Mouse (Mus musculus): Measurements from ENCODE around the gene Col13a1. TPM values are rescaled to one million over a fixed set of nuclear protein-coding genes. Genes with fewer than 3 reads are reported as not detected.

Gene Col13a1
- polyA plus RNA-seq, 1 experiment from 2014 or later = 2.9 TPM

DNA sequence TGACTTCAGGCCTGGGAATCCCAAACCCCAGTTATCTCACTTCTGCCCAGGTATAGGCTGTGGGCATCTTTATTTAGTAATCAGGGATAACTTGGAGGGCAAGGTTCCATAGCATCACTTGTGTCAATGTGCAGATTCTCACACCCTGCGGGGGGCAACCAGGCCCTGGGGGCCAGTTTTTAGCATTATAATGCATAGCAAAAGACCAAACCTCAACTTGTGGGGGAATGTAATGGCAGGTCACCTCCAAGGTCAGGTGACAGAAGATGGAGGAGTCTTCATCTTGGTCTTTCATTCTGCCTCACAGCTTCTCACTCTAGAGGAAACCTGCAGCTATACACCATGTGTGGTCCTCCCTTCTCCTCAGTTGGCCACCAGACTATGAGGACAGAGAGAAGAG lies 20.9 kb upstream of the Col13a1 start:
- no peaks in the 10 kb centered on the region for H3K9me3 ChIP-seq
- no peak overlapping the region for H3K9ac ChIP-seq
- H3K27me3 ChIP-seq (replicated peaks) = no peaks in the 10 kb centered on the region
- H3K36me3 ChIP-seq = no peaks in the 10 kb centered on the region
- no peak overlapping the region for H3K4me3 ChIP-seq
- no peaks in the 10 kb centered on the region for H3K4me1 ChIP-seq
- WGBS = 72% methylated on average over 1 of the region's 1 CpGs
- no peak overlapping the region for H3K27ac ChIP-seq
- no peak overlapping the region for H3K4me2 ChIP-seq (replicated peaks)
- no peak for ATAC-seq (ENCODE audit: low FRiP score, low read depth)

DNA sequence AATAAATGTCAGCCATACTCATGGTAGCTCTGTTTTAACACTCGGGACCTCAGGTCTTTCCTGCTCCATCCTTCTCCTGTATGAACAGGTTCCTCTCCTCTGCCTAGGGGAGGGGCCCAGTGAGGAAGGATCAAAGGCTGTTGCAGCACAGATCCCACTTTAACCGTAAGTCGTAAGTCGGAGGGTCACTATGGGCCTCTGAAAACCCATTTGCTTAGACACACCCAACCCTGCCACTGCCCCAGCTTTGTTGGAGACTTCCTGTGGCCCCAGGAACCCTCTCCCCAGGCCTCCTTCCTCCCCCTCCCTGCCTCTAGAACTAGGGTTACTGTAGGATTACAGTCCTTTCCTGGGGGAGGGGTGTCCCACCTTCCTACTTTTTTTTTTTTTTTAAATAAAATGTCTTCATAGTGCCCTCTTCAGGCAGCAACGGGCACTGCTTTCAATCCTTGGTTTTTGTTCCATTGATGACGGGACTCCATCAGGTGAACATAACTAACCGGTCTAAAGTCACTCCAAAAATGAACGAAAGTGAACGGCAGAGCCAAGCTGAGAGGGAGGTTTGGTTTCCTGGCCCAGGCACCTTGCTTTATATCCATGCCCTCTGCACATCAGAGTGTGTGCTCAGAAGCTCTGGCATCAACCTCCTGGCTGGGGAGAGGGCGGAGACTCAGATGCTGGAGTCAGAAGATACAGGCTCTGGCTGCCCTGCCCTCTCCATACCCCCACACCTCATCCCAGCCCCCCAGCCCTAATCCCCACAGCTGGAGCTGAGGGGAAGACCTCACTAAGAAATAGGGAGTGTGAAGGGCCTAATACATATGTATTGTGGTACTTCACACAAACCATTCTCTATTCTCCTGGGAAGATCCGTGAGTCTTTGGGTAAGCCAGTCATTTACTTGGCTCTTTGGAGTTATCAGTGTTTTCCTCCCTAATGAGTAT lies 12.8 kb upstream of the Col13a1 start:
- no peak overlapping the region for H3K9ac ChIP-seq
- WGBS = 25% methylated on average over 11 of the region's 11 CpGs

DNA sequence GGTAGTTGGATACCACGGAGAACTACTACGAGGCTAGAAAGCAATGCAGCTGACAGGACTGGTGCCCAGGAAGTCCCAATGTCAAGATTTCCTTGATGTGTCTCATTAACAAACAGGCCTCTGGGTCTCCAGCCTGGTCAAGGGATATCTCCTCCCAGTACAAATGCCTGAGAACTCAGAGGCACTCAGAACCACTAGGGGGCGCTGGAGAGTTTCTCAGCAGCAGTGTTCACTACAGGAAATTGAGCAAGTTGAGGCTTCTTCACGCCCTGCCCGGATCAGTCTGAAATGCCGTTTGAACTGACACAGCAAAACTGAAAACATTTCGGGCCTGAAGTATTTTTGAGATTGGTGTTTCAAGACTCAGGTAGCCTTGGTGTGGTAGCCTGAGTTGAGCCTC lies 1.5 kb upstream of the Col13a1 start:
- peaks cover 22% of the 10 kb centered on the region for H3K4me1 ChIP-seq
- no peak overlapping the region for H3K9ac ChIP-seq
- H3K27ac ChIP-seq = no peak overlapping the region
- 0 out of 2 replicates have a peak, but pooled peaks cover 4% of the 10 kb centered on the region for H3K9me3 ChIP-seq
- no peak overlapping the region for H3K4me3 ChIP-seq
- peaks cover 58% of the 10 kb centered on the region for H3K27me3 ChIP-seq (replicated peaks)
- no peaks in the 10 kb centered on the region for H3K36me3 ChIP-seq
- 3% methylated on average over 7 of the region's 7 CpGs for WGBS
- H3K4me2 ChIP-seq (replicated peaks) = no peak overlapping the region
- peak; percentile 43; the same call in 1 of the 2 replicates for ATAC-seq (ENCODE audit: low FRiP score, low read depth)

More for the DNA sequence above, 12.8 kb upstream of the Col13a1 start:
- ATAC-seq (ENCODE audit: low FRiP score, low read depth) = no peak
- no peaks in the 10 kb centered on the region for H3K4me1 ChIP-seq
- no peak overlapping the region for H3K27ac ChIP-seq
- H3K27me3 ChIP-seq (replicated peaks) = no peaks in the 10 kb centered on the region; the same call in 1 of the 2 replicates
- H3K9me3 ChIP-seq = no peaks in the 10 kb centered on the region
- H3K4me2 ChIP-seq (replicated peaks) = no peak overlapping the region
- no peak overlapping the region for H3K4me3 ChIP-seq
- H3K36me3 ChIP-seq = no peaks in the 10 kb centered on the region

DNA sequence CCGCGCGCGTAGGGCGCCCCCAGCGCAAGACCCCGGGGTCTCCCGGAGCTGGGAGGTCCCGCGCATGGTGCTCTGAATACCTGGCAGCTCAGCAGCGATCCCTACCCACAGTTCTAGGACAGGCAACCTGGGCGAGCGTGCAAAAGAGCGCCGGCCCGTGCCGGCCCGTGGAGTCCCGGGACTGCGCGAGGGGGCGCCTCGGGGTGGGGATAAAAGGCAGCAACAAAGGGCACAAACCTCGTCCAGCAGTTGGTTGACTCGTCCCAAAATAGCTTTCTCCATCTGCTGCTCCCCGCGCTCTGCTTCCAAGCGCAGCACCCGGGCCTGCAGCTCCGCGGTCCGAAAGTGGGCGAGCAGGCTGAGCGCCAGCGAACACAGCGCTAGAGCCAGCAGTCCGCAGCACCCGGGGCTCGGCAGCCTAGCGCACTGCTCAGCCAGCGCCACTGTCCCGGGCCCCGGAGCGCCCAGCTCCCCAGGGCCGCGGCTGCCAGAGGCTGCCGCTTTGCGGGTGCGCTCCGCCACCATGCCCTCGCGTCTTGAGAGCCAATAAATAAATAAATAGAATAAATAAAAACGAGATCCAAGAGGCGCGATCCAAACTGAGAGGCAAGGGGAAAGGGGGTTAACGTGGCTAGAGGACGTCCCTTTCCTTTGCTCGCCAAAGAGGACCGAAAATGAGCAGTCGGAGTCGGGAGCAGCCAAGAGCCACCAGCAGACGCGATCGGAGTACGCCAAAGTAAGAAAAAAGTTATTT lies 619 bp downstream of the Col13a1 start:
- no peak overlapping the region for H3K27ac ChIP-seq
- no peak for ATAC-seq (ENCODE audit: low FRiP score, low read depth)
- H3K4me2 ChIP-seq (replicated peaks) = peak overlapping the region; percentile 78
- H3K9ac ChIP-seq = peak overlapping the region; percentile 51; the same call in 1 of the 2 replicates
- peak overlapping the region; percentile 38 for H3K4me3 ChIP-seq
- peaks cover 22% of the 10 kb centered on the region for H3K4me1 ChIP-seq
- peaks cover 67% of the 10 kb centered on the region for H3K27me3 ChIP-seq (replicated peaks)
- WGBS = under 1% methylated on average over 65 of the region's 65 CpGs
- H3K36me3 ChIP-seq = no peaks in the 10 kb centered on the region
- H3K9me3 ChIP-seq = no peaks in the 10 kb centered on the region

DNA sequence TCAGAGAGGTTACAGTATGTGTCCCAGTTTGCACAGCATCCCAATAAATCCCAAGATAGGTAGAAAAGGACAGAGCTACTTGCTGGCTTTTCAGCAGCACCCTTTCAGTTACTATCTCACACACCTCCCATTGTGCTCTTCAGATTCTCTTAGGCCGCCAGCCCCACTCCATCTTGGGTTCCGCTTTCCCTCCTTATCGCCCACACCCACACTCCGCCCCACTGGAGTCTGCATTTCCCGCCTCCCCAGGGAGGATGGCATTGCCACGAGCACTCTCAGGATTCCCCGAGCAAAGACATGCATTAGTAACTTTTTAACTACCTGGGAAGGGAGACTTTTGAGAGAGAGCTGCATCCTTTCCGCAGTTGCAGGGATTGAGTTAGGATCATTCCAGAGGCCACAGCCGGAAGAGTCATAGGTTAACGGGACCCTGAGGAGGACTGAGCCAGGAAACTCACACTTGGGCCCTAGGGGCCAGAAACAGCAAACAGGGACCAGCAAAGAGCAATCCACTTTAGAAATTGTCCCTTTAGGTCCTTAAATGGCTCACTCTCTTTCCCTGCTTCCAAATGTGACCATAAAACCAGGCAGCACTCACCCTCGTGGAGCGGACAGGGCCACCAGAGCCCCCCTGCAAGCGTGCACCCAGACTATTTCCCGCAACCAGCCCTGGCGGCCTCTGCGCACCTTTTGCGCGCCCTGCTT lies 1.4 kb downstream of the Col13a1 start:
- peaks cover 22% of the 10 kb centered on the region for H3K4me1 ChIP-seq
- no peaks in the 10 kb centered on the region for H3K36me3 ChIP-seq
- WGBS = 3% methylated on average over 18 of the region's 18 CpGs
- no peaks in the 10 kb centered on the region for H3K9me3 ChIP-seq
- H3K27me3 ChIP-seq (replicated peaks) = peaks cover 67% of the 10 kb centered on the region
- H3K4me3 ChIP-seq = peak overlapping the region; percentile 38
- peak overlapping the region; percentile 78 for H3K4me2 ChIP-seq (replicated peaks)
- H3K27ac ChIP-seq = no peak overlapping the region
- no peak for ATAC-seq (ENCODE audit: low FRiP score, low read depth)
- H3K9ac ChIP-seq = no peak overlapping the region

DNA sequence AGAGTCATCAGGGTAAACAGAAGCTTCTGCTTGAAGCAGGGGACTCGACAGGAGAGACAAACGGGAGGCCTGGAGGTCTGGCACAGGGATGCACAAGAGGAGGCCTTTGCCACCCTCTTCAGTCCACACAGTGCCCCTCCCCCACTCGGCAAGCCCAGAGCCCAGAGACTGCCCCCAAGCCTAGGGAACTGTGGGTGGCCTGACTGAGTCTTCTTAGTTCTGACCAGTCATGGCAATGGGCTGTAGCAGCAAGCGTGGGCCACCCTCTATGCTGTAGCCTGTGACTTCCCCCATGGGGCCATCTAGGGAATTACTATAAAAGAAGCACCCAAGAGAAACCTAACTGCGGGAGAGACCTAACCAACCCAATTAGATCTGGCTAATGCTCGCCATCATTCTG lies 1.9 kb downstream of the Col13a1 start:
- 5% methylated on average over 6 of the region's 6 CpGs for WGBS
- Histone ChIP-seq H3K36me3 (no peaks in the 10 kb centered on the region), H3K4me2 (replicated peaks) (no peak overlapping the region), H3K27ac (no peak overlapping the region), H3K9me3 (no peaks in the 10 kb centered on the region), H3K9ac (no peak overlapping the region), H3K4me1 (peaks cover 22% of the 10 kb centered on the region), H3K4me3 (no peak overlapping the region), H3K27me3 (replicated peaks) (peaks cover 68% of the 10 kb centered on the region)
- ATAC-seq (ENCODE audit: low FRiP score, low read depth) = no peak

DNA sequence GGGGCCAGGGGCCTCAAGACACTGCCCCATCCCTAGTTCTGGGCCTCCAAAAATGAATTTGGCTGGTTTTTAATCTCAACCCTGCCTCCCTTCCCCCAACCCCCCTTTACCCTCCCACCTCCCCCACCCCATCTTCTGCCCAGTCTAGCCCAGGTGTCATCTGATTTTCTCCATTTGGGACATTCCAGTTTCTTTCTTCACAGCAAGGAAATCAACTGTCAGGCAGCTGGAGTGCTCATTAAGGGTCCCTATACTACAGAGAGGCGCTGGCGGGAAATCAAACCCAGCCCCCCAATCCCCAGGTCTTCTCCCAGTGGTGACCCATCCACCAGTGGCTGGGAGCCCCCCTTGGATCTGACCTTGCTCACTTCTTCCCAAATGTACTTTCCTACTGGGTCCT lies 4.3 kb downstream of the Col13a1 start:
- no peak for ATAC-seq (ENCODE audit: low FRiP score, low read depth)
- peaks cover 59% of the 10 kb centered on the region for H3K27me3 ChIP-seq (replicated peaks)
- no peak overlapping the region for H3K27ac ChIP-seq
- no peak overlapping the region for H3K9ac ChIP-seq
- no peaks in the 10 kb centered on the region for H3K9me3 ChIP-seq
- H3K4me1 ChIP-seq = peaks cover 22% of the 10 kb centered on the region
- no peaks in the 10 kb centered on the region for H3K36me3 ChIP-seq
- WGBS = 79% methylated on average over 2 of the region's 2 CpGs
- H3K4me2 ChIP-seq (replicated peaks) = no peak overlapping the region
- H3K4me3 ChIP-seq = no peak overlapping the region

DNA sequence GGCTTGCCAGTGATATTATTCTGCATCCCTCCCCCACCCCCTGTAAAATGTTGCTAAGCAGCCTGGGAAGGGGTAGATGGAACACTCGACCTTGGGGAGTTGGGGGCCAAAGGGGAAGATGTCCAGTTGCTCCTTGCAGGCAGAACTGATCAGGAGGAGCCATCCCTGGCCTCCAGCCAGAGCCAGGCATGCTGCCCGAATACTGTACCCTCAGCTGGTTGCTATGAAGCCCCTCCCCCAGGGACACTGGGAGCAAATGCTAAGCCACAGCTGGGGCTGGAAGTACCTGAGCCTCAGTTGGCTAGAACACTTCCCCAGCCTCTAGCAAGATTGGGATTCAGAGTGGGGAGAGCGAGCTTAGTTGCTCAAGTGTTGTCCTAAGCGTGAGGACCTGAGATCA lies 6.9 kb downstream of the Col13a1 start:
- ATAC-seq (ENCODE audit: low FRiP score, low read depth) = no peak
- Histone ChIP-seq H3K9ac (no peak overlapping the region), H3K4me3 (no peak overlapping the region), H3K4me2 (replicated peaks) (no peak overlapping the region), H3K36me3 (no peaks in the 10 kb centered on the region), H3K9me3 (no peaks in the 10 kb centered on the region), H3K4me1 (no peaks in the 10 kb centered on the region), H3K27ac (no peak overlapping the region), H3K27me3 (replicated peaks) (peaks cover 33% of the 10 kb centered on the region)
- WGBS = 10% methylated on average over 4 of the region's 4 CpGs

DNA sequence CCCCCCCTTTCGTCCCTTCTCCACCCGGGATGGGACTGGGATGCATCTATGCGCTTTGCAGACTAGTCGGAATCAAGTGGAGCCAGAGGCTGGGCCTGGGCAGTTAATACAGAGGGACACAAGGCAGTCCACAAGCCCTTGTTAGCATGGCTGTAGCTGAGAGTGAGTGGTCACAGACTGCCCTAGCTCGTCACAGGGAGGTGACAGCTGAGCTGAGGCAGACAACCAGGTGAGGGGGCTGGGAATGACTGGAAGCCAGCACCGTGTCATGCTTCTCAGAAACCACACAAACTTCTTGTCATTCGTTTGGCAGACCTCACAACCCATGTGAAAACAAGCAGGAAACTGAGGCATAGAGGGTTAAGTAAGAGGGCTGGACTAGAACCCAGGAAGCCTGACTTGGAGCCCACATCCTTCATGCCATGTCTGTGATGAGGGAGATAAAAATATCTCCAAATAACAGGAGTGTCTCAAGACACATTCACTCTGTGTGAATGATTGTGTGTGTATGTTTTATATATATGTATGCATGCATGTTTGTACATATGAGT lies 10.8 kb downstream of the Col13a1 start:
- no peak overlapping the region for H3K9ac ChIP-seq
- H3K4me1 ChIP-seq = peaks cover 9% of the 10 kb centered on the region
- WGBS = 77% methylated on average over 7 of the region's 7 CpGs
- H3K4me2 ChIP-seq (replicated peaks) = no peak overlapping the region
- no peak overlapping the region for H3K4me3 ChIP-seq
- H3K27ac ChIP-seq = no peak overlapping the region
- no peaks in the 10 kb centered on the region for H3K36me3 ChIP-seq
- H3K9me3 ChIP-seq = no peaks in the 10 kb centered on the region
- peaks cover 8% of the 10 kb centered on the region for H3K27me3 ChIP-seq (replicated peaks)
- ATAC-seq (ENCODE audit: low FRiP score, low read depth) = no peak

DNA sequence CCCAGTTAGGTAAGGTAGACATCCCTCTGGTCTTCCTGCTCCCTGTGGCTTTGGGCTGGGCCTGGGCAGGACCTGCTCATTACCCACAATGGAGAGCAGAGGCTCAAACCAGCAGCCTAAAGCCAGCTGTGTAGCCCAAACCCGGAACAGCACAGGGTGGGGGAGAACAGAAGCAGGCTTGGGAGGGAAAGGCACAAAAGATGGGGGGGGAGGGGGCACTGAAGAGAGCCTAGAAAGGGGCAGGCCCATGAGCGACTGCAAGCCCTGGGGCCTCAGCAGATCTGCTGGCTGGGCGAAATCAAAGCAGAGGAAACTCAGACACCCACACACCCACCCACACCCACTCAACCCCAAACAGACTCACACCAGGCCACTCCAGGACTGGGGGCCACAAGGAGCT lies 11.7 kb downstream of the Col13a1 start:
- no peak overlapping the region for H3K4me3 ChIP-seq
- no peak overlapping the region for H3K9ac ChIP-seq
- peaks cover 9% of the 10 kb centered on the region for H3K4me1 ChIP-seq
- H3K36me3 ChIP-seq = no peaks in the 10 kb centered on the region
- peaks cover 8% of the 10 kb centered on the region for H3K27me3 ChIP-seq (replicated peaks)
- ATAC-seq (ENCODE audit: low FRiP score, low read depth) = no peak
- H3K27ac ChIP-seq = no peak overlapping the region
- WGBS = 58% methylated on average over 3 of the region's 3 CpGs
- H3K9me3 ChIP-seq = no peaks in the 10 kb centered on the region
- H3K4me2 ChIP-seq (replicated peaks) = no peak overlapping the region

DNA sequence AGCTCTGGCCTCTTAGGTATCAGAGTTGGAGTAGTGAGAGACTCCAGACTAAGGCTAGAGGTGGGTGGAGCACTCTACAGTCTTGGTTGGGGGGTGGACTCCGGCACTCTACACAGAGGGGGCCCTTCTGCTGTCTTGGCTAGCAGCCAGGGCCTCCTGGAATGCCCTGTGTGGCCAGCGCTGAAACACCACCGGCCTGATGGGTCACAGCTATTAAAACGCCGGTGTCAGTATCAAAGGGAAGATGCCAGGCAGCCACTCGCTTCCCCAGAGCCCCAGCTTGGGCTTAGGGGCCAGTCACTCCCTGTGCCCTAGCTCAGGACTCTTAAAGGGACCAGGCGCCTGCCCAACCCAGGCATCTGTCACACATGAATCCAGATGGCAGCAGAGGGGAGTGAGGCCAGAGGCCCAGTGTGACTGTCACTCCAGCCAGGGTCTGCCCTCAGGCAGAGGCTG lies 13.5 kb downstream of the Col13a1 start:
- no peak overlapping the region for H3K27ac ChIP-seq
- H3K4me1 ChIP-seq = peaks cover 9% of the 10 kb centered on the region
- 0 out of 2 replicates have a peak overlapping the region, but pooled peaks have one; percentile 7 for H3K4me2 ChIP-seq (replicated peaks)
- no peaks in the 10 kb centered on the region for H3K27me3 ChIP-seq (replicated peaks)
- WGBS = 20% methylated on average over 7 of the region's 7 CpGs
- H3K4me3 ChIP-seq = no peak overlapping the region
- ATAC-seq (ENCODE audit: low FRiP score, low read depth) = peak; percentile 53; the same call in 1 of the 2 replicates
- no peaks in the 10 kb centered on the region for H3K36me3 ChIP-seq
- no peaks in the 10 kb centered on the region for H3K9me3 ChIP-seq
- H3K9ac ChIP-seq = no peak overlapping the region
